In the genomic region with DNA sequence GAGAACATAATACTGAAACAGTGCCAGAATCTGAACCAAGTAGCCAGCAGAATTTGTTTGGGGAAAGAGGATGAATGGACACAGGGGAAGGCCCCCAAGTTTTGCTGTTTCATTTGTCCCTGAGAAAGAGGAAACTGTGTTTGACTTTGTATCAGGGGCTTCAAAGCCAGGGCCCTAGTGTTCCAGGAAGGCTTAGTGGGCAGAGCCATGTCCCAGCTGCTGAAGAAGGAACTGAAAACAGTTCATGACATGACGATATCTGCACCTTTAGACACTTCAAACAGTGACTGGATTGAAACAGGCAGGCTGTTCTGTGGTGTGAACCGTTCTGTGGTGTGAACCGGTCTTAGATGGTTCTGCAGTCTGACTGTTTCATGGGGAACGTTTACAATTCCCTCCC, we compare ENCODE assay signal across 15 mouse cellular contexts. TPM values are rescaled to one million over a fixed set of nuclear protein-coding genes. Genes with fewer than 3 reads are reported as not detected.
"Had no signal": no experiment of that assay in that cellular context is flagged by ENCODE, and none has a peak within 500 bp of the region (broad histone marks: within the 10 kb centered on the region; RNA-seq: fewer than 3 reads in every experiment).

No protein-coding gene starts in this region.

RNA-seq across cellular contexts. Expression of a gene that starts 8.4 kb away (rescaled TPM):
- total RNA-seq: megakaryocyte-erythroid progenitor cell, adult 5-6 weeks; neutrophil, adult 5-6 weeks had no signal
- polyA plus RNA-seq: liver, embryonic 13.5 days; liver, embryonic 15.5 days; lung, embryonic 14.5 days; midbrain, embryonic 10.5 days; midbrain, embryonic 12.5 days; midbrain, embryonic 14.5 days; midbrain, embryonic 16.5 days; neural tube, embryonic 12.5 days; neural tube, embryonic 14.5 days; spleen, adult 2 months; stomach, embryonic 15.5 days; stomach, postnatal 0 days; urinary bladder, adult 2 months had no signal
